Mouse (Mus musculus) brain, embryonic 14.5 days (tissue): ENCODE measurements at regions not wholly inside any gene's neighbourhood (a gene's known extent, or its start where the extent isn't known, plus 50 kb on each side); places are given as distances from the start of the nearest gene placed in this dataset.

ENCODE experiments used
- CTCF ChIP-seq: fragments of 200-500 bp; IDR thresholded peaks from 2 replicates; pipeline ENCODE4 v1.5.1; 2012; ENCODE audit warnings: inconsistent platforms, mild to moderate bottlenecking, moderate library complexity, borderline replicate concordance; ENCODE audit not compliant: insufficient read depth, insufficient read length; ENCODE audit errors: extremely low read depth
- POLR2A ChIP-seq: fragments of 200-500 bp; IDR thresholded peaks from 2 replicates; pipeline ENCODE4 v1.6.1; 2012; ENCODE audit warnings: mild to moderate bottlenecking, inconsistent platforms, borderline replicate concordance; ENCODE audit not compliant: poor library complexity, insufficient read depth, insufficient read length, severe bottlenecking; ENCODE audit errors: extremely low read depth

DNA sequence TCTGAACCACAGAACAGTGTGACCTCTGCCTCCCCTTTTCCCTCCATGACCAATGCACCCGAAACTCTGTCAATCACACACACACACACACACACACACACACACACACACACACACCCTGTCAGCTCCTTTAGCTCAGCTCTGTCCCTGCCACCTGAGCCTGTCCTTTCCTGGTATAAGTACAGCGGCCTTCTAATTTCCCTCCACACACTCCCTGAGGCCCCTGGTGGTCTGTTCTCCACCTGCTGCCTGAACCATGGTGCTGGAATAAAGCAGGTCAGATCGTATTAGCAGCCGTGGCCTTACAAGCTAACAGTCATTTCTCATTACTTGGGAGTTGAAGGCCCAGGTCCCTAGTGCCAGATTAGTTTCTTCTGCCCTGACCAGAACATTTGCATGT is 132.8 kb upstream of the Tle3 start:
- TF ChIP-seq CTCF: no peak
- no peak for TF ChIP-seq POLR2A
